Mouse (Mus musculus) MEL (cell line): Measurements from ENCODE around the gene Cenpx. TPM values are rescaled to one million over a fixed set of nuclear protein-coding genes. Genes with fewer than 3 reads are reported as not detected.
"Not testable (repeated sequence)": the region's sequence is repeated elsewhere in the genome, so short reads cannot be mapped to it uniquely, and the experiment has no call there.

Source experiments
- DNase-seq: peaks from one replicate; pipeline ENCODE4 v3.0.0; 2011; ENCODE audit warnings: low read depth, low spot score
- H3K27ac ChIP-seq: 2 replicates; pipeline ENCODE4 v1.5.1; 2012; ENCODE audit warnings: low read depth, mild to moderate bottlenecking, control low read depth, low read length, moderate library complexity; ENCODE audit not compliant: control insufficient read depth
- H3K27me3 ChIP-seq, 2 experiments: fragments of 150-350 bp in 1 of 2; sonication (generic) in 1 of 2; 2 replicates each; pipeline ENCODE4 v1.6.1; 2012; ENCODE audit warnings: low read length in 2 of 2, mild to moderate bottlenecking in 2 of 2, improper control_type of control experiment in 1 of 2, moderate library complexity in 1 of 2; ENCODE audit not compliant: insufficient read depth in 2 of 2, control insufficient read depth in 1 of 2
- H3K36me3 ChIP-seq, 2 experiments: 2 replicates each; pipeline ENCODE4 v1.6.1; 2012 to 2014; ENCODE audit warnings: low read length in 2 of 2, improper control_type of control experiment in 1 of 2, inconsistent platforms in 1 of 2, mild to moderate bottlenecking in 1 of 2; ENCODE audit not compliant: insufficient read depth in 2 of 2, control insufficient read depth in 1 of 2
- H3K4me1 ChIP-seq, 2 experiments: fragments of 150-350 bp in 1 of 2; sonication (generic) in 1 of 2; 2 replicates each; pipeline ENCODE4 v1.6.1; 2012; ENCODE audit warnings: low read length in 2 of 2, improper control_type of control experiment in 1 of 2, mild to moderate bottlenecking in 1 of 2; ENCODE audit not compliant: insufficient read depth in 2 of 2, control insufficient read depth in 1 of 2
- H3K4me3 ChIP-seq, 2 experiments: fragments of 150-350 bp in 1 of 2; sonication (generic) in 1 of 2; 2 replicates each; pipeline ENCODE4 v1.5.1; 2012; ENCODE audit warnings: low read depth in 2 of 2, low read length in 2 of 2, mild to moderate bottlenecking in 2 of 2, moderate library complexity in 2 of 2, control low read depth in 1 of 2, improper control_type of control experiment in 1 of 2; ENCODE audit not compliant: control insufficient read depth in 1 of 2, insufficient read depth in 1 of 2
- H3K79me2 ChIP-seq: 2 replicates; pipeline ENCODE4 v1.6.1; 2012; ENCODE audit warnings: mild to moderate bottlenecking, low read length, moderate library complexity; ENCODE audit not compliant: control insufficient read depth, poor library complexity, insufficient read depth
- H3K9ac ChIP-seq: 2 replicates; pipeline ENCODE4 v1.6.1; 2012; ENCODE audit warnings: low read depth, mild to moderate bottlenecking, control low read depth, low read length, moderate library complexity; ENCODE audit not compliant: control insufficient read depth, poor library complexity, severe bottlenecking
- H3K9me3 ChIP-seq: fragments of 150-350 bp; sonication (generic); replicated peaks from 2 replicates; pipeline ENCODE4 v1.6.1; 2012; ENCODE audit warnings: mild to moderate bottlenecking, low read length, improper control_type of control experiment, moderate library complexity; ENCODE audit not compliant: insufficient read depth
- CHD2 ChIP-seq: IDR thresholded peaks from 2 replicates; pipeline ENCODE4 v1.6.1; 2011; ENCODE audit warnings: low read length, improper control_type of control experiment
- GATA1 ChIP-seq: IDR thresholded peaks from 2 replicates; pipeline ENCODE4 v1.6.1; 2011; ENCODE audit warnings: low read depth, low read length, improper control_type of control experiment
- MXI1 ChIP-seq: IDR thresholded peaks from 2 replicates; pipeline ENCODE4 v1.6.1; 2011; ENCODE audit warnings: mild to moderate bottlenecking, low read depth, low read length, improper control_type of control experiment
- RCOR1 ChIP-seq: IDR thresholded peaks from 2 replicates; pipeline ENCODE4 v1.6.1; 2012; ENCODE audit warnings: low read depth, mild to moderate bottlenecking, inconsistent platforms, low read length, improper control_type of control experiment
- SIN3A ChIP-seq: IDR thresholded peaks from 2 replicates; pipeline ENCODE4 v1.6.1; 2012; ENCODE audit warnings: low read length, improper control_type of control experiment, inconsistent platforms
- UBTF ChIP-seq: IDR thresholded peaks from 2 replicates; pipeline ENCODE4 v1.6.1; 2012; ENCODE audit warnings: low read depth, mild to moderate bottlenecking, inconsistent platforms, low read length, improper control_type of control experiment, moderate library complexity, borderline replicate concordance; ENCODE audit not compliant: insufficient read depth
- ZC3H11A ChIP-seq: IDR thresholded peaks from 2 replicates; pipeline ENCODE4 v1.6.1; 2012; ENCODE audit warnings: low read depth, mild to moderate bottlenecking, inconsistent platforms, low read length, improper control_type of control experiment
- ZNF384 ChIP-seq: IDR thresholded peaks from 2 replicates; pipeline ENCODE4 v1.6.1; 2012; ENCODE audit warnings: low read depth, mild to moderate bottlenecking, inconsistent platforms, low read length, improper control_type of control experiment
- polyA plus RNA-seq, 2 experiments: library from polyadenylated mRNA; stranded (reverse) in 1 of 2; unstranded in 1 of 2; fragments of >175 nt in 1 of 2; fragments of >200 nt in 1 of 2; gene quantifications; 2 replicates each; pipeline versions ENCODE4 v1.2.1 to v1.2.4; 2012; ENCODE audit warnings: low replicate concordance in 2 of 2, low read depth in 1 of 2; ENCODE audit not compliant: insufficient read length in 2 of 2, insufficient read depth in 1 of 2, missing spikeins in 1 of 2
- total RNA-seq: library from RNA; depleted of rRNA; stranded (reverse); fragments of 300-350 nt; gene quantifications from 2 replicates; pipeline ENCODE4 v1.2.3, GENCODE M21; 2012

Gene Cenpx
- total and polyA plus RNA-seq, 3 experiments, result 141 to 206 TPM; not detected in 1

- peaks cover 0 to 2% of the 10 kb centered on the region in 2 experiments; a peak in 3 of 4 replicates for H3K27me3 ChIP-seq
- H3K9me3 ChIP-seq, result no peaks in the 10 kb centered on the region
- no peak for DNase-seq
- no peaks in the 10 kb centered on the region for H3K79me2 ChIP-seq
- TF ChIP-seq MXI1 (no peak), SIN3A (no peak), ZNF384 (no peak), CHD2 (no peak), RCOR1 (no peak), GATA1 (no peak), ZC3H11A (no peak)
- H3K9ac ChIP-seq, result no peak overlapping the region
- peaks cover 0 to 4% of the 10 kb centered on the region in 2 experiments; a peak in 1 of 4 replicates for H3K4me1 ChIP-seq
- no peak overlapping the region for H3K27ac ChIP-seq
- no peak overlapping the region for H3K4me3 ChIP-seq
- no peaks in the 10 kb centered on the region for H3K36me3 ChIP-seq
These were observed 17.9 kb upstream of the Cenpx start for GRCm38 (mm10) chr11:120731395-120731794.

GRCm38 (mm10) chr11:120730331-120730870 lies 16.9 kb upstream of the Cenpx start:
- Histone ChIP-seq H3K27ac (no peak overlapping the region), H3K27me3 (peaks cover 0 to 1% of the 10 kb centered on the region in 2 experiments; a peak in 2 of 4 replicates)
- DNase-seq, result no peak

DNA sequence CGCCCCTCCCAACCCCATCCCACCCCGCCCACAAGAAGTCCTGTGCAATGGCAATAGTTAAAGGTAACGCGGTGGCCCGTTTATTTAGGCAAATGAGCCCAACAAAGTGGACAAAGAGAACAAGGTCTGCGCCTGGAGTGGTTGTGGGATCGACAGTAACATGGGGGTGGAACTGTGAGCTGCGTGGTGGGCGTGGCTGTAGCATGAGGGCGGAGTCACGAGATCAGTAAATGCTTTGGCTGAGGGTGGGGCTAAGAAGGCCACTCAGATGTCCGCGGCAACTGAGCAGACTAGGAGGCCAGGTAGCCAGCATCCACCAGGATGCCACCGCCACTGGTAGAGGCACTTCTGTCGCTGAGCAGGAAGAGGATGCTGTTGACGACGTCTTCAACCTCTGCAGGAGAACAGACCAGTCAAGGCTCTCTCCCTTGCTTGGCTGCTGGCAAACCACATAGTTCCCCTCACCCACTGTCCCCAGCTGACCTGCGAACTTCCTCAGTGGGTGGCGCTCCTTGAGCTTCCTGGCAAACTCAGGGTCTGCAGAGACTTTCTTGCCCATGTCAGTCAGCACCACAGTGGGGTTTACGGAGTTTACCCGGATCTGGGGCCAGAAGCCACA lies 16.0 kb upstream of the Cenpx start:
- H3K9me3 ChIP-seq, H3K9ac ChIP-seq, H3K27ac ChIP-seq, H3K4me1 ChIP-seq, H3K27me3 ChIP-seq, H3K79me2 ChIP-seq, H3K4me3 ChIP-seq, H3K36me3 ChIP-seq: not testable (repeated sequence)
- peak; percentile 60 for DNase-seq

More at GRCm38 (mm10) chr11:120730331-120730870, 16.9 kb upstream of the Cenpx start:
- no peak overlapping the region for H3K4me3 ChIP-seq
- no peaks in the 10 kb centered on the region for H3K79me2 ChIP-seq
- H3K36me3 ChIP-seq, result no peaks in the 10 kb centered on the region
- H3K4me1 ChIP-seq, result peaks cover 0 to 4% of the 10 kb centered on the region in 2 experiments; a peak in 1 of 4 replicates
- H3K9me3 ChIP-seq, result no peaks in the 10 kb centered on the region
- H3K9ac ChIP-seq, result no peak overlapping the region
- TF ChIP-seq UBTF (no peak), GATA1 (no peak)
